Mouse (Mus musculus): Measurements from ENCODE around the gene Edf1. TPM values are rescaled to one million over a fixed set of nuclear protein-coding genes. Genes with fewer than 3 reads are reported as not detected.
A peak's percentile ranks its signal among the peaks of the same experiment; 100 is the strongest.

Edf1 gene
- polyA plus RNA-seq, 1 experiment from 2014 or later = 496 TPM

DNA sequence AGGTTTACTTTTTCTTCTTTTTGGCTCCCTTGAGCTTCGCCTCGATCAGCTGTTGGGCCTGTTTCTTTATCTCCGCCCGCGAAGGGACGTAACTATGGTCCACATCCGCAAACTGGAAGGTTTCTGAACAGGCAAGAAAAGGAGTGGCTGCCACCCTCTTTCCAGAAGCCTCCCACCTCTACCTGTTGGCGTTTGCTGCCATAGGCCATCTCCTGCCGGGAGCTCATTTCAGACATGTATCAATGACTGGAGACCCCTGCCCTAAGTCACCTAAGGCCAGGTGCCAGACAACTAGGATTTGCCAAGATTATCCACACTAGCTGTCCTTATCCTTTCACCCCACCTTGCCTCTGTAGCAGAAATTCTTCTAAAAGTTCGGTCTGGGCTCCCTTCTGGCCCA lies 51.0 kb downstream of the Edf1 start:
- peak overlapping the region; percentile 90 for H3K4me2 ChIP-seq (replicated peaks; ENCODE audit: low read depth)
- no peaks in the 10 kb centered on the region for H3K27me3 ChIP-seq (replicated peaks; ENCODE audit: control insufficient read depth, insufficient read depth, low read length)
- peaks cover 10% of the 10 kb centered on the region; the same call in 1 of the 2 replicates for H3K4me1 ChIP-seq (replicated peaks; ENCODE audit: control insufficient read depth, insufficient read depth, low read length)
- no peaks in the 10 kb centered on the region for H3K9me3 ChIP-seq (ENCODE audit: control insufficient read depth)
- no peak for TF ChIP-seq CTCF (IDR thresholded peaks at IDR 0.05; ENCODE audit: low read depth)
- no peak overlapping the region for H3K27ac ChIP-seq (ENCODE audit: low read depth, low read length)
- no peak; the same call in 1 of the 2 replicates for ATAC-seq
- no peaks in the 10 kb centered on the region for H3K36me3 ChIP-seq (ENCODE audit: control insufficient read depth, insufficient read depth)
- H3K4me3 ChIP-seq (ENCODE audit: low read depth, low read length) = peak overlapping the region; percentile 96; the same call in 1 of the 2 replicates
- H3K9ac ChIP-seq (ENCODE audit: low read depth, low read length) = no peak overlapping the region
- WGBS = 44% methylated on average over 10 of the region's 10 CpGs

Other genes starting within 250 kb of the Edf1 start
- gene Grin1, start 238.7 kb upstream of the Edf1 start, polyA plus RNA-seq (2015; fragmentation: Nextera tagmentation; extraction: Ambion mirVana) = 0.78 and 0.90 TPM in 2 replicates
- 44.7 and 50.2 TPM in 2 replicates for gene Man1b1, start 225.5 kb upstream of the Edf1 start, polyA plus RNA-seq (2015; fragmentation: Nextera tagmentation; extraction: Ambion mirVana)
- 120 and 129 TPM in 2 replicates for gene Dpp7, start 201.5 kb upstream of the Edf1 start, polyA plus RNA-seq (2015; fragmentation: Nextera tagmentation; extraction: Ambion mirVana)
- gene Uap1l1, start 192.2 kb upstream of the Edf1 start, polyA plus RNA-seq (2015; fragmentation: Nextera tagmentation; extraction: Ambion mirVana) = 668 and 708 TPM in 2 replicates
- 112 and 129 TPM in 2 replicates for gene Sapcd2, start 185.5 kb upstream of the Edf1 start, polyA plus RNA-seq (2015; fragmentation: Nextera tagmentation; extraction: Ambion mirVana)
- gene Entpd2, start 162.0 kb upstream of the Edf1 start, polyA plus RNA-seq (2015; fragmentation: Nextera tagmentation; extraction: Ambion mirVana) = 33.9 and 38.1 TPM in 2 replicates
- 49.2 and 52.3 TPM in 2 replicates for gene Npdc1, start 158.5 kb upstream of the Edf1 start, polyA plus RNA-seq (2015; fragmentation: Nextera tagmentation; extraction: Ambion mirVana)
- gene Fut7, start 134.6 kb upstream of the Edf1 start, polyA plus RNA-seq (2015; fragmentation: Nextera tagmentation; extraction: Ambion mirVana) = 0.26 and 0.27 TPM in 2 replicates
- gene Abca2, start 129.1 kb upstream of the Edf1 start, polyA plus RNA-seq (2015; fragmentation: Nextera tagmentation; extraction: Ambion mirVana) = 1.1 and 1.3 TPM in 2 replicates
- gene Clic3, start 101.0 kb upstream of the Edf1 start, polyA plus RNA-seq (2015; fragmentation: Nextera tagmentation; extraction: Ambion mirVana) = 2.0 and 2.8 TPM in 2 replicates
- gene Paxx, start 96.8 kb upstream of the Edf1 start, polyA plus RNA-seq (2015; fragmentation: Nextera tagmentation; extraction: Ambion mirVana) = 41.2 and 46.2 TPM in 2 replicates
- 1.2 and 2.2 TPM in 2 replicates for gene Ptgds, start 87.8 kb upstream of the Edf1 start, polyA plus RNA-seq (2015; fragmentation: Nextera tagmentation; extraction: Ambion mirVana)
- 0.40 and 0.51 TPM in 2 replicates for gene Lcn12, start 63.9 kb upstream of the Edf1 start, polyA plus RNA-seq (2015; fragmentation: Nextera tagmentation; extraction: Ambion mirVana)
- 38.5 and 40.2 TPM in 2 replicates for gene Fbxw5, start 57.1 kb upstream of the Edf1 start, polyA plus RNA-seq (2015; fragmentation: Nextera tagmentation; extraction: Ambion mirVana)
- 48.5 and 49.3 TPM in 2 replicates for gene C8g, start 56.1 kb upstream of the Edf1 start, polyA plus RNA-seq (2015; fragmentation: Nextera tagmentation; extraction: Ambion mirVana)
- 16.4 and 18.7 TPM in 2 replicates for gene Traf2, start 10.9 kb upstream of the Edf1 start, polyA plus RNA-seq (2015; fragmentation: Nextera tagmentation; extraction: Ambion mirVana)
- gene Mamdc4, start 17.0 kb downstream of the Edf1 start, polyA plus RNA-seq (2015; fragmentation: Nextera tagmentation; extraction: Ambion mirVana) = 588 and 718 TPM in 2 replicates
- 116 TPM in 2 replicates for gene Phpt1, start 17.4 kb downstream of the Edf1 start, polyA plus RNA-seq (2015; fragmentation: Nextera tagmentation; extraction: Ambion mirVana)
- gene Ajm1, start 23.9 kb downstream of the Edf1 start, polyA plus RNA-seq (2015; fragmentation: Nextera tagmentation; extraction: Ambion mirVana) = 0.68 and 0.78 TPM in 2 replicates
- gene Rabl6, start 50.7 kb downstream of the Edf1 start, polyA plus RNA-seq (2015; fragmentation: Nextera tagmentation; extraction: Ambion mirVana) = 26.8 and 26.9 TPM in 2 replicates
- 0.09 and 0.16 TPM in 2 replicates for gene Ccdc183, start 59.8 kb downstream of the Edf1 start, polyA plus RNA-seq (2015; fragmentation: Nextera tagmentation; extraction: Ambion mirVana)
- gene Tmem141, start 64.2 kb downstream of the Edf1 start, polyA plus RNA-seq (2015; fragmentation: Nextera tagmentation; extraction: Ambion mirVana) = 23.0 and 25.6 TPM in 2 replicates
- 4.1 and 4.7 TPM in 2 replicates for gene Fcna, start 70.2 kb downstream of the Edf1 start, polyA plus RNA-seq (2015; fragmentation: Nextera tagmentation; extraction: Ambion mirVana)
- gene Lcn8, start 95.3 kb downstream of the Edf1 start, polyA plus RNA-seq (2015; fragmentation: Nextera tagmentation; extraction: Ambion mirVana) = not detected in 2 replicates
- gene Lcn5, start 100.1 kb downstream of the Edf1 start, polyA plus RNA-seq (2015; fragmentation: Nextera tagmentation; extraction: Ambion mirVana) = not detected in 2 replicates
- gene Lcn6, start 118.9 kb downstream of the Edf1 start, polyA plus RNA-seq (2015; fragmentation: Nextera tagmentation; extraction: Ambion mirVana) = not detected in 2 replicates
- gene Lcn10, start 124.9 kb downstream of the Edf1 start, polyA plus RNA-seq (2015; fragmentation: Nextera tagmentation; extraction: Ambion mirVana) = not detected in 2 replicates
- not detected in 2 replicates for gene Obp2a, start 142.2 kb downstream of the Edf1 start, polyA plus RNA-seq (2015; fragmentation: Nextera tagmentation; extraction: Ambion mirVana)
- 34.7 and 35.6 TPM in 2 replicates for gene Bmyc, start 148.9 kb downstream of the Edf1 start, polyA plus RNA-seq (2015; fragmentation: Nextera tagmentation; extraction: Ambion mirVana)
- not detected in 2 replicates for gene Obp2b, start 179.2 kb downstream of the Edf1 start, polyA plus RNA-seq (2015; fragmentation: Nextera tagmentation; extraction: Ambion mirVana)
- not detected in 2 replicates for gene Lcn3, start 207.7 kb downstream of the Edf1 start, polyA plus RNA-seq (2015; fragmentation: Nextera tagmentation; extraction: Ambion mirVana)
- not detected in 2 replicates for gene Lcn11, start 219.2 kb downstream of the Edf1 start, polyA plus RNA-seq (2015; fragmentation: Nextera tagmentation; extraction: Ambion mirVana)
- not detected in 2 replicates for gene Gm13539, start 224.4 kb downstream of the Edf1 start, polyA plus RNA-seq (2015; fragmentation: Nextera tagmentation; extraction: Ambion mirVana)